Mouse (Mus musculus) CH12.LX (cell line): Measurements from ENCODE around the gene Tmbim6. TPM values are rescaled to one million over a fixed set of nuclear protein-coding genes. Genes with fewer than 3 reads are reported as not detected.

ENCODE experiments used
- DNase-seq: peaks from one replicate; pipeline ENCODE4 v3.0.0-alpha.2; 2013; ENCODE audit errors: extremely low read depth
- H3K27ac ChIP-seq: 2 replicates; pipeline ENCODE4 v1.5.1; 2012; ENCODE audit warnings: low read depth, mild to moderate bottlenecking, control low read depth, moderate library complexity; ENCODE audit not compliant: insufficient read depth
- H3K27me3 ChIP-seq: replicated peaks from 2 replicates; pipeline ENCODE3; 2012; ENCODE audit warnings: inconsistent platforms
- H3K36me3 ChIP-seq, 2 experiments: replicated peaks in 1 of 2; 2 replicates each; pipeline versions ENCODE3 to v1.6.1; 2012; ENCODE audit warnings: inconsistent platforms in 1 of 2, low read length in 1 of 2, mild to moderate bottlenecking in 1 of 2, mixed read lengths in 1 of 2, moderate library complexity in 1 of 2; ENCODE audit not compliant: control insufficient read depth in 1 of 2, insufficient read depth in 1 of 2
- H3K4me1 ChIP-seq, 2 experiments: 2 replicates each; pipeline ENCODE4 v1.6.1; 2012; ENCODE audit warnings: inconsistent platforms in 1 of 2, moderate library complexity in 1 of 2; ENCODE audit not compliant: insufficient read depth in 2 of 2, control insufficient read depth in 1 of 2
- H3K4me2 ChIP-seq: 2 replicates; pipeline ENCODE4 v1.6.1; 2012; ENCODE audit warnings: low read depth, mild to moderate bottlenecking, control low read depth; ENCODE audit not compliant: poor library complexity, insufficient read depth, severe bottlenecking
- H3K4me3 ChIP-seq, 3 experiments: fragments of 150-350 bp in 1 of 3; sonication (generic) in 1 of 3; replicated peaks in 1 of 3; 2 replicates each; pipeline versions ENCODE3 to v1.5.1; 2011 to 2012; ENCODE audit warnings: low read depth in 2 of 3, low read length in 2 of 3, mild to moderate bottlenecking in 2 of 3, moderate library complexity in 2 of 3, control low read depth in 1 of 3, improper control_type of control experiment in 1 of 3, inconsistent platforms in 1 of 3, mixed read lengths in 1 of 3; ENCODE audit not compliant: poor library complexity in 1 of 3
- H3K79me2 ChIP-seq: replicated peaks from 2 replicates; pipeline ENCODE4 v1.6.1; 2012; ENCODE audit warnings: mild to moderate bottlenecking, moderate library complexity; ENCODE audit not compliant: control insufficient read depth, poor library complexity, insufficient read depth, severe bottlenecking; ENCODE audit errors: extremely low read depth
- H3K9ac ChIP-seq: 2 replicates; pipeline ENCODE4 v1.6.1; 2012; ENCODE audit warnings: low read depth, mild to moderate bottlenecking, control low read depth, moderate library complexity; ENCODE audit not compliant: insufficient read depth
- H3K9me3 ChIP-seq: replicated peaks from 2 replicates; pipeline ENCODE3; 2012; ENCODE audit warnings: low read length, inconsistent platforms, mixed read lengths
- CHD2 ChIP-seq: IDR thresholded peaks from 2 replicates; pipeline ENCODE4 v1.6.1; 2011; ENCODE audit warnings: low read length, improper control_type of control experiment
- CTCF ChIP-seq, 2 experiments: IDR thresholded peaks in 1 of 2; conservative IDR thresholded peaks in 1 of 2; 2 replicates each; pipeline ENCODE4 v1.5.1; 2011 to 2012; ENCODE audit warnings: low read depth in 2 of 2, low read length in 2 of 2, improper control_type of control experiment in 1 of 2, inconsistent platforms in 1 of 2, mild to moderate bottlenecking in 1 of 2, moderate library complexity in 1 of 2
- EP300 ChIP-seq: IDR thresholded peaks from 2 replicates; pipeline ENCODE4 v1.6.1; 2011; ENCODE audit warnings: low read length, improper control_type of control experiment
- GABPA ChIP-seq: IDR thresholded peaks from 2 replicates; pipeline ENCODE4 v1.6.1; 2012; ENCODE audit warnings: low read depth, low read length, improper control_type of control experiment, inconsistent platforms; ENCODE audit not compliant: insufficient replicate concordance
- JUND ChIP-seq: conservative IDR thresholded peaks from 2 replicates; pipeline ENCODE4 v1.6.1; 2011; ENCODE audit warnings: low read depth, low read length, improper control_type of control experiment
- KAT2A ChIP-seq: IDR thresholded peaks from 2 replicates; pipeline ENCODE4 v1.6.1; 2012; ENCODE audit warnings: low read length, improper control_type of control experiment, inconsistent platforms; ENCODE audit not compliant: insufficient replicate concordance
- MAFK ChIP-seq: IDR thresholded peaks from 2 replicates; pipeline ENCODE4 v1.6.1; 2011; ENCODE audit warnings: low read length, improper control_type of control experiment; ENCODE audit not compliant: insufficient replicate concordance
- MAX ChIP-seq: IDR thresholded peaks from 2 replicates; pipeline ENCODE4 v1.6.1; 2011; ENCODE audit warnings: low read length, improper control_type of control experiment
- MAZ ChIP-seq: IDR thresholded peaks from 2 replicates; pipeline ENCODE4 v1.6.1; 2012; ENCODE audit warnings: low read depth, mild to moderate bottlenecking, inconsistent platforms, low read length, improper control_type of control experiment, moderate library complexity
- MXI1 ChIP-seq: IDR thresholded peaks from 2 replicates; pipeline ENCODE4 v1.6.1; 2011; ENCODE audit warnings: mild to moderate bottlenecking, low read depth, low read length, improper control_type of control experiment
- TBP ChIP-seq: conservative IDR thresholded peaks from 2 replicates; pipeline ENCODE4 v1.6.1; 2011; ENCODE audit warnings: low read depth, low read length, improper control_type of control experiment
- UBTF ChIP-seq: IDR thresholded peaks from 2 replicates; pipeline ENCODE4 v1.6.1; 2012; ENCODE audit warnings: low read depth, mild to moderate bottlenecking, inconsistent platforms, low read length, improper control_type of control experiment, moderate library complexity
- USF1 ChIP-seq: IDR thresholded peaks from 2 replicates; pipeline ENCODE4 v1.6.1; 2014; ENCODE audit warnings: low read depth, mild to moderate bottlenecking, inconsistent platforms, low read length, improper control_type of control experiment
- ZC3H11A ChIP-seq: IDR thresholded peaks from 2 replicates; pipeline ENCODE4 v1.6.1; 2012; ENCODE audit warnings: low read depth, mild to moderate bottlenecking, inconsistent platforms, low read length, improper control_type of control experiment
- ZKSCAN1 ChIP-seq: IDR thresholded peaks from 2 replicates; pipeline ENCODE4 v1.6.1; 2012; ENCODE audit warnings: low read depth, inconsistent platforms, low read length, improper control_type of control experiment, borderline replicate concordance
- ZMIZ1 ChIP-seq: IDR thresholded peaks from 2 replicates; pipeline ENCODE4 v1.6.1; 2012; ENCODE audit warnings: low read depth, mild to moderate bottlenecking, inconsistent platforms, low read length, improper control_type of control experiment
- ZNF384 ChIP-seq: IDR thresholded peaks from 2 replicates; pipeline ENCODE4 v1.6.1; 2012; ENCODE audit warnings: low read depth, low read length, improper control_type of control experiment, inconsistent platforms
- dilution Hi-C: fragments of 300-500 bp; cut with MboI; formaldehyde crosslinking; loops from 2 replicates; pipeline ENCODE4 v1.14.3; 2020; ENCODE audit warnings: low sequenced_read_pairs; ENCODE audit not compliant: extremely low pct_unique_long_range_greater_than_20kb, extremely low pct_ligation_motif_present
- in situ Hi-C: fragments of 300-500 bp; cut with MboI; formaldehyde crosslinking; loops from 3 replicates; pipeline ENCODE4 v1.14.3; 2019; ENCODE audit warnings: low sequenced_read_pairs, low pct_ligation_motif_present, low pct_unique_long_range_greater_than_20kb, mixed read lengths
- polyA plus RNA-seq: library from polyadenylated mRNA; unstranded; fragments of >175 nt; gene quantifications from 2 replicates; pipeline ENCODE4 v1.2.1, GENCODE M21; 2012; ENCODE audit warnings: low read depth; ENCODE audit not compliant: insufficient read length
- total RNA-seq, 2 experiments: library from RNA; depleted of rRNA; stranded (reverse); fragments of 300-350 nt in 1 of 2; fragments of >200 nt in 1 of 2; gene quantifications; 2 replicates each; pipeline ENCODE4 v1.2.3; 2012 to 2014

The Tmbim6 gene
- total and polyA plus RNA-seq, 3 experiments: 268 to 329 (median 269) TPM

GRCm38 (mm10) chr15:99344148-99344870 is 48.4 kb upstream of the Tmbim6 start:
- in situ Hi-C loops: no loop called here

DNA sequence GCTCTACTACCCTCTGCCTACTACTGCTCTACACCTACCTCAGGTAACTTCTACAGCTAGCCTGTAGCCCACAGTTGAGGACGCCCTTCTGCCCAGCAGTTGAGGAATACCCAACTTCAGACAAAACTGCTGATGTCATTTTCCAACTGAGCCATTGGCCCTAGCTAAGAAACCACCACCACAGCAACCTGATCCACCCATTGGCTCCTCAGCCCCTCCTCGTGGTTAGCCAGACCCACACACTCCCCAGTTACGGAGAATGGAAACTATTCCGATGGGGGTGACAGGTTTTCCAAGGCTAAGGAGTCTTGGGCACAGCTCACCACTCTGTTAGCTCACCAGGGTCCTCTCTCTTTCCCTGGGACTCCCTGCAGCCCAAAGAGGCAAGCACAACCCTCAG is 47.7 kb upstream of the Tmbim6 start:
- Histone ChIP-seq H3K27me3 (no peaks in the 10 kb centered on the region), H3K4me3 (no peak overlapping the region), H3K9me3 (no peaks in the 10 kb centered on the region), H3K4me1 (peaks cover 64 to 98% of the 10 kb centered on the region in 2 experiments), H3K9ac (no peak overlapping the region), H3K36me3 (peaks cover 0 to 13% of the 10 kb centered on the region in 2 experiments), H3K4me2 (no peak overlapping the region), H3K79me2 (peaks cover 13% of the 10 kb centered on the region)
- DNase-seq: no peak
- dilution Hi-C loops: no loop called here
- in situ Hi-C loops: no loop called here
- no peak for TF ChIP-seq ZKSCAN1
- TF ChIP-seq ZMIZ1: no peak
- TF ChIP-seq MAFK: no peak
- no peak for TF ChIP-seq UBTF
- no peak for TF ChIP-seq CHD2
- TF ChIP-seq GABPA: no peak
- TF ChIP-seq CTCF (conservative IDR thresholded peaks at IDR 0.05 in 1 of 2, IDR thresholded peaks at IDR 0.05 in 1 of 2; ENCODE audit: low read depth in 2 of 2, low read length in 2 of 2): no peak; a peak in 1 of 4 replicates
- TF ChIP-seq KAT2A: no peak
- no peak for TF ChIP-seq MAX
- TF ChIP-seq, all 38 proteins: peak for 0
- H3K27ac ChIP-seq: no peak overlapping the region

More at GRCm38 (mm10) chr15:99344148-99344870, 48.4 kb upstream of the Tmbim6 start:
- Histone ChIP-seq H3K4me1 (peaks cover 61 to 98% of the 10 kb centered on the region in 2 experiments), H3K27me3 (no peaks in the 10 kb centered on the region), H3K9ac (no peak overlapping the region), H3K27ac (no peak overlapping the region), H3K79me2 (peaks cover 12% of the 10 kb centered on the region), H3K4me3 (no peak overlapping the region), H3K9me3 (no peaks in the 10 kb centered on the region), H3K36me3 (peaks cover 0 to 15% of the 10 kb centered on the region in 2 experiments), H3K4me2 (no peak overlapping the region)
- no peak for DNase-seq
- no peak for TF ChIP-seq JUND
- no peak for TF ChIP-seq TBP
- TF ChIP-seq USF1: no peak
- no peak for TF ChIP-seq MAZ
- no peak for TF ChIP-seq CTCF (conservative IDR thresholded peaks at IDR 0.05 in 1 of 2, IDR thresholded peaks at IDR 0.05 in 1 of 2; ENCODE audit: low read depth in 2 of 2, low read length in 2 of 2)
- TF ChIP-seq EP300: no peak
- TF ChIP-seq MXI1: no peak
- TF ChIP-seq ZC3H11A: no peak
- TF ChIP-seq GABPA: no peak
- TF ChIP-seq ZNF384: no peak
- TF ChIP-seq CHD2: no peak
- dilution Hi-C loops: no loop called here
